Mouse (Mus musculus) olfactory bulb, adult 2 months (tissue): ENCODE results near the gene Rere. TPM values are rescaled to one million over a fixed set of nuclear protein-coding genes. Genes with fewer than 3 reads are reported as not detected.

Experiments
- H3K27ac ChIP-seq: fragments of 200-500 bp; 2 replicates; pipeline ENCODE4 v1.5.1; 2012; ENCODE audit warnings: low read depth, low read length; ENCODE audit not compliant: insufficient read depth
- H3K4me1 ChIP-seq: fragments of 200-500 bp; 2 replicates; pipeline ENCODE4 v1.6.1; 2012; ENCODE audit warnings: low read length; ENCODE audit not compliant: control insufficient read depth, insufficient read depth
- H3K4me3 ChIP-seq: fragments of 200-500 bp; 2 replicates; pipeline ENCODE4 v1.5.1; 2012; ENCODE audit warnings: mild to moderate bottlenecking, low read depth, low read length, moderate library complexity; ENCODE audit not compliant: insufficient read depth
- CTCF ChIP-seq: fragments of 200-500 bp; IDR thresholded peaks from 2 replicates; pipeline ENCODE4 v1.5.1; 2012; ENCODE audit warnings: low read depth, mild to moderate bottlenecking, low read length, moderate library complexity; ENCODE audit not compliant: insufficient read depth
- POLR2A ChIP-seq: fragments of 200-500 bp; IDR thresholded peaks from 2 replicates; pipeline ENCODE4 v1.6.1; 2012; ENCODE audit warnings: mild to moderate bottlenecking, low read depth, low read length, moderate library complexity; ENCODE audit not compliant: insufficient read depth
- WGBS: fragments of 180-500 bp; shearing (Covaris S2); methylation state at CpG from one replicate; pipeline ENCODE4 v1.1.7; 2018; 5-methylcytosine and 5-hydroxymethylcytosine counted together
- polyA plus RNA-seq: library from polyadenylated mRNA; stranded (reverse); fragments of >200 nt; gene quantifications from 2 replicates; pipeline ENCODE4 v1.2.4, GENCODE M21; 2012; ENCODE audit warnings: low replicate concordance; ENCODE audit not compliant: missing spikeins, insufficient read depth, insufficient read length

Rere gene
- polyA plus RNA-seq, 1 experiment, result 288 TPM

- TF ChIP-seq CTCF, result no peak
- TF ChIP-seq POLR2A, result no peak
- no peak overlapping the region for H3K27ac ChIP-seq
- H3K4me3 ChIP-seq, result no peak overlapping the region; the same call in 1 of the 2 replicates
- H3K4me1 ChIP-seq, result peaks cover 26% of the 10 kb centered on the region
- 48% methylated on average over 8 of the region's 8 CpGs for WGBS
Measured at GRCm38 (mm10) chr4:150393607-150394006, 112.2 kb downstream of the Rere start.

- no peak overlapping the region for H3K4me3 ChIP-seq
- WGBS, result 75% methylated on average over 4 of the region's 4 CpGs
- no peak overlapping the region for H3K27ac ChIP-seq
- TF ChIP-seq POLR2A (no peak), CTCF (no peak)
- H3K4me1 ChIP-seq, result peaks cover 29% of the 10 kb centered on the region
Measured at GRCm38 (mm10) chr4:150394091-150394490, 112.6 kb downstream of the Rere start.

DNA sequence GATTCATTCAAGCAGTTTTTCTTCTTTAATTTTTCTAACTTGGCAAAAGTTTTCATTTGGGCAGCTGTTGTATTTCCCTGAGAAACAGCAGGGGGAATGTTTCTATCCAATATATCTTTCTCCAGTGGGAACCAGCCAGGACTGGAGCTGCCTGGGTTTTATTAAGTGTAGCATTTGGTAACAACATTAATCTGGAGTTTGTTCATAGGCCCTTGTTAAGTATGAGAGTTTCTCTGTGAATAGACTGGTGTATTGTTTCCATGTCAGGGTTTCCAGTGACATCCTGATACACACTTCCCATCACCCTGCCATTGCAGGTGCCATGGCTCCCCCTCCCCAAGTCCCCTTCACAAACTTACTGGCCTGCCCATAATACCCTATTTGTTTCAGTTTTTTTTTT is 114.9 kb downstream of the Rere start:
- H3K4me1 ChIP-seq, result peaks cover 26% of the 10 kb centered on the region
- TF ChIP-seq CTCF, result no peak
- no peak for TF ChIP-seq POLR2A
- H3K27ac ChIP-seq, result peak overlapping the region; percentile 99
- H3K4me3 ChIP-seq, result no peak overlapping the region

DNA sequence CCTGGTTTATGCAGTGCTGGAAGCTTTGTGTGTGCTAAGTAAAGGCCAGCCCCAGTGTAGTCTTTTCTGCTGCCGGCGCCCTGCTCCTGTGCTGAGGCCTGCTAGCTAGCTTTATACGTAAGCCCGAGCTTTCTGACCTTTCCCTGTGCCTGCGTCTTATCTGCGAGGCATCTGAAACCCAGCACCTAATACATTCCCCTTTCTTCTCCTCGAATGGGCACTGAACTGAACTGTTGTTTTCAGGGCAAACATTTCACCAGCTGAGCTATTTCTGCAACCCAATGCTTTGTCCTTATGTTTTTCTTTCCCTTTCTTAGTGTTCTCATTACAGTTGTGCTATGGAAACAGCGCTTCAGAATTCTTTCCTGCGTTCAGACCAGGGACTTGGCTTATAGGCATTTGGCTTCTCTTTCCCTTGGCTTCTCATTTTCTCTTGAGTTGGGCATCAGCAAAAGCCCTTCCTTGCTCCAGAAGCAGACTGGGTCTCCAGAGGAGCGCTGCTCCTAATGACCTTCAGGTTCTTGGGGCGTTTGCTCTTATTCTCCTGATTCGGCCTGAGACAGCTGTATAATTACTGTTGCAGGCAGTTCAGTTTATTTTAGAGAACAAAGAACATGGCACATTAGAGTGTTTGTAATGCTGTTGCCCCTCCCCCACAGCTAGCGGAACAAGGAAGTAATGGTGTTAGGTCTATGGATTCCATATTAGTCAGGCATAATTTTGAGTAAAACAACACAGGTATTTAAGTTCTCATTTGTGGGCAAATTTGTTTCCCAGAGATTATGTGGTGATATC is 115.6 kb downstream of the Rere start:
- Histone ChIP-seq H3K4me3 (no peak overlapping the region), H3K4me1 (peaks cover 30% of the 10 kb centered on the region), H3K27ac (peak overlapping the region; percentile 99)
- TF ChIP-seq POLR2A (no peak), CTCF (no peak)
- WGBS, result 10% methylated on average over 13 of the region's 13 CpGs

- 59% methylated on average over 2 of the region's 2 CpGs for WGBS
- Histone ChIP-seq H3K4me3 (no peak overlapping the region), H3K27ac (0 out of 2 replicates have a peak overlapping the region, but pooled peaks have one; percentile 99), H3K4me1 (peaks cover 37% of the 10 kb centered on the region)
- no peak for TF ChIP-seq CTCF
- TF ChIP-seq POLR2A, result no peak
Measured at GRCm38 (mm10) chr4:150399032-150399431, 117.6 kb downstream of the Rere start.

DNA sequence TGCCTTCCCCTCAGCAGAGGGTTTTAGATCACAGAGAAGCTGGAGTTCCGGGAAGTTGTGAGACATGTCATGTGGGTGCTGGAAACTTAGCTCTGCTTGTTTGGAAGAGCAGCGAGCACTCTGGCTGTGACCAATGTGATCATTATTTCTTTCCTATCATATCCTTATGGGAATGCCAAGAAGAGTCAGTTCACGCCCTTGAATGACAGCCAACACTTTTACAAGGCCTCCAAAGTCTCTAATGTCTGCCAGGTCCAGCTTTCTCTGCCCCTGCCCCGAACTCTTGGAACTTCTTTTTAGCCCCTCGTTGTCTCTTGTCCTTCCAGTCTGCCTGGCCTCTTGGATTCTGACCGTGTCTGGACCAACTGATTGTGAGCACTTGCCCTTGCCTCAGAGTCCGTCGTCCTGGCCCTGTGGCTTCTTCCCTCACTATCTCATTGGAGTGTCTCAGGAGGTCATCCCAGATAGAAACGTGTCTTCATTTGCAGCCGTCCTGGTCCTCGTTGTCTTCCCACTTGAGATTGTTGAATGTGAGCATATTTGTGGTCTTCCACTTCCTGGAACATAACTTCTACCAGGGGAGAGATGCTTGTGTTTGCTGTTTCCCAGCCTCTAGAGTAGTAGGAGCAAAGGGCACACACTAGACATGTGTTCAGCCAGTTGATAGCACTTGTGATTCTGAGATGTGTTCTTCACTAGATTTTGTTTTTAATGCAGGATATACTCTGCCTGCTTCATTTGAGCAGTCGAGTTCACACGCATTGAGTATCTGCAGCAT is 120.6 kb downstream of the Rere start:
- peaks cover 35% of the 10 kb centered on the region for H3K4me1 ChIP-seq
- H3K27ac ChIP-seq, result peak overlapping the region; percentile 25
- H3K4me3 ChIP-seq, result no peak overlapping the region
- WGBS, result 46% methylated on average over 13 of the region's 13 CpGs
- TF ChIP-seq CTCF (no peak), POLR2A (no peak)

DNA sequence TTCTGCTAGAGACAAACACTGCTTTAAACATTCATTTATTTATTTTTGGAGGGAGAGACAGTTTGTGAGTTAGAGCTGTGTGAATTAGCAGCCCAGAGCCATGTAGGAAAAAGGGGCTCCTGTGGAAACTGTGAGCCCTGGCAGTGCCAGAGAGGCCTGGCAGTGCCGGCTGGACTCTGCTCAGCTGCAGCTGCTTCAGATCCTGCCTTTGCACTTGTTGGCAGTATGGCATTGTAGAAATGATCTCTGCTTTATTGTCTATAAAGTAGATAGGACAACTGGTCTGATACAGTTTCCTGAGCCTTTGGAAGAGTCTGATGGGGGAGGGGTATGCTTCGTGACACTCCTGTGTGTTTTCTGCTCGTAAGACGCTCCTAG is 121.2 kb downstream of the Rere start:
- 42% methylated on average over 4 of the region's 4 CpGs for WGBS
- H3K4me1 ChIP-seq, result peaks cover 33% of the 10 kb centered on the region

DNA sequence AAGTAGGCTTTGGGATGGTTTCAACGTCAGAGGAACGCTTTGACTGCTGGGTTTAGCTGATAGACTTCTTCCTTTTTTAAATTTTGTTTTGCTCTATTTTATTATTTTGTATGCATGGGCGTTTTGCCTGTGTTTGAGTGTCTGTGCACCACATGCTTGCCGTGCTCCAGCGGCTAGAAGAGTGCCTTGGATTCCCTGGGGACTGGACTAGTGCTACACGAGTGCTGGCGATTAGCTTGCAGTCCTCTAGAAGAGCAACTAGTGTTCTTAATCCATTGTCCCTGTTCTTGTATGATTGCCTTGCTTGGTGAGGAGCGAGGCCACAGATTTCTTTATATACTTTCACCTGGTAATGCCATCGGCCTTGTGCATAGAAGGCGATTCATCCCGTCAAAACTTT is 122.5 kb downstream of the Rere start:
- TF ChIP-seq POLR2A (no peak), CTCF (no peak)
- no peak overlapping the region for H3K4me3 ChIP-seq
- 65% methylated on average over 11 of the region's 11 CpGs for WGBS
- H3K27ac ChIP-seq, result peak overlapping the region; percentile 29; the same call in 1 of the 2 replicates
- peaks cover 27% of the 10 kb centered on the region for H3K4me1 ChIP-seq

More for the DNA sequence above, 121.2 kb downstream of the Rere start:
- no peak overlapping the region; the same call in 1 of the 2 replicates for H3K27ac ChIP-seq
- no peak overlapping the region for H3K4me3 ChIP-seq
- TF ChIP-seq POLR2A (no peak), CTCF (no peak)

- TF ChIP-seq POLR2A (no peak), CTCF (no peak)
- H3K4me1 ChIP-seq, result peaks cover 27% of the 10 kb centered on the region
- peak overlapping the region; percentile 70 for H3K27ac ChIP-seq
Measured at GRCm38 (mm10) chr4:150404583-150404982, 123.1 kb downstream of the Rere start.

More at GRCm38 (mm10) chr4:150404583-150404982, 123.1 kb downstream of the Rere start:
- 25% methylated on average over 6 of the region's 6 CpGs for WGBS
- H3K4me3 ChIP-seq, result no peak overlapping the region
